In the genomic region with DNA sequence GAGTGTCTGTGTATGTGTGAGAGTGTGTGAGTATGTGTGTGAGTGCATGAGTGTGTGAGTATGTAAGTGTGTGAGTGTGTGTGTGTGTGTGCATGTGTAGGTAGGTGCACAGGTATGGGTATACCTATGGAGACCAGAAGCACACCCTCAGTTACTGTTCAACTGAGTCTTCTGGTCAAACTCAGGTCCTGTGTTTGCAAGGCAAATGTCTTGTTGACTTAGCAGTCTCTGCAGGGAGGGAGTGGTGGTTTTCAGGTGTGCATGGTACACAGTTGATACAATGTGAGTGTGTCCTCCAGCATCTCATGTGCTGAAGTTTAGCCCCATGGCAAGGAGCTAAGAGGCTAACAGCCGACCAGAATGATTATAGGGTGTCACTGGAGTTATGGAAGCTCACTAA, we compare ENCODE assay signal across 17 mouse cellular contexts.
A peak's percentile ranks its signal among the peaks of the same experiment; 100 is the strongest.
DNase-seq lines count a peak whose midpoint lies in the region; ATAC-seq and TF ChIP-seq lines count a peak whose summit lies in the region.
"Had no signal": no experiment of that assay in that cellular context is flagged by ENCODE, and none has a peak within 500 bp of the region (broad histone marks: within the 10 kb centered on the region; RNA-seq: fewer than 3 reads in every experiment).

No protein-coding gene starts in this region.

- H3K4me3 ChIP-seq in midbrain, embryonic 16.5 days (ENCODE audit: low read depth, low read length) = no peak overlapping the region
- H3K4me3 ChIP-seq in midbrain, embryonic 11.5 days (ENCODE audit: low read depth, low read length) = no peak overlapping the region
- no peak overlapping the region for H3K4me3 ChIP-seq in intestine, postnatal 0 days (ENCODE audit: low read depth, low read length)
- no peak overlapping the region for H3K4me3 ChIP-seq in stomach, embryonic 15.5 days (replicated peaks)
- no peak overlapping the region for H3K4me3 ChIP-seq in limb, embryonic 10.5 days
- no peak overlapping the region for H3K4me3 ChIP-seq in forebrain, embryonic 14.5 days (ENCODE audit: low read depth, low read length)
- H3K4me3 ChIP-seq: embryonic facial prominence, embryonic 10.5 days; forebrain, embryonic 13.5 days; gastrocnemius, adult 2 months; heart, embryonic 12.5 days; hindbrain, embryonic 10.5 days had no signal

- no peaks in the 10 kb centered on the region for H3K9me3 ChIP-seq in midbrain, embryonic 16.5 days (replicated peaks; ENCODE audit: control insufficient read depth, low read length, poor library complexity, severe bottlenecking)
- H3K9me3 ChIP-seq in midbrain, embryonic 11.5 days (ENCODE audit: control insufficient read depth, low read length) = no peaks in the 10 kb centered on the region
- H3K9me3 ChIP-seq in intestine, postnatal 0 days (ENCODE audit: control insufficient read depth) = no peaks in the 10 kb centered on the region
- H3K9me3 ChIP-seq in stomach, embryonic 15.5 days = no peaks in the 10 kb centered on the region
- no peaks in the 10 kb centered on the region for H3K9me3 ChIP-seq in limb, embryonic 10.5 days (replicated peaks)
- no peaks in the 10 kb centered on the region for H3K9me3 ChIP-seq in forebrain, embryonic 14.5 days (replicated peaks; ENCODE audit: control insufficient read depth, low read length)
- H3K9me3 ChIP-seq: embryonic facial prominence, embryonic 10.5 days; forebrain, embryonic 13.5 days; heart, embryonic 12.5 days; hindbrain, embryonic 10.5 days had no signal

- H3K27ac ChIP-seq in midbrain, embryonic 16.5 days (ENCODE audit: low read length) = 0 out of 2 replicates have a peak overlapping the region, but pooled peaks have one; percentile 6
- H3K27ac ChIP-seq in midbrain, embryonic 11.5 days (ENCODE audit: low read depth, low read length) = no peak overlapping the region
- peak overlapping the region; percentile 30; the same call in 1 of the 2 replicates for H3K27ac ChIP-seq in intestine, postnatal 0 days (ENCODE audit: low read depth, low read length)
- no peak overlapping the region; the same call in 1 of the 2 replicates for H3K27ac ChIP-seq in stomach, embryonic 15.5 days
- H3K27ac ChIP-seq in limb, embryonic 10.5 days = no peak overlapping the region
- H3K27ac ChIP-seq in forebrain, embryonic 14.5 days (ENCODE audit: low read depth, low read length) = no peak overlapping the region
- H3K27ac ChIP-seq: embryonic facial prominence, embryonic 10.5 days; forebrain, embryonic 13.5 days; gastrocnemius, adult 2 months had no signal

- ATAC-seq in midbrain, embryonic 16.5 days = no peak
- no peak for ATAC-seq in midbrain, embryonic 11.5 days (ENCODE audit: low FRiP score)
- ATAC-seq in intestine, postnatal 0 days = peak; percentile 31; the same call in 1 of the 2 replicates
- peak; percentile 51; the same call in 1 of the 2 replicates for ATAC-seq in stomach, embryonic 15.5 days (ENCODE audit: insufficient read depth, low FRiP score, low read depth)
- no peak for ATAC-seq in forebrain, embryonic 14.5 days
- ATAC-seq: forebrain, embryonic 13.5 days had no signal

- no peaks in the 10 kb centered on the region for H3K27me3 ChIP-seq in midbrain, embryonic 16.5 days (ENCODE audit: control insufficient read depth, insufficient read depth, low read depth, low read length)
- H3K27me3 ChIP-seq in midbrain, embryonic 11.5 days (ENCODE audit: control insufficient read depth, insufficient read depth, low read length) = no peaks in the 10 kb centered on the region; the same call in 1 of the 2 replicates
- no peaks in the 10 kb centered on the region for H3K27me3 ChIP-seq in intestine, postnatal 0 days (replicated peaks; ENCODE audit: control insufficient read depth, insufficient read depth, low read length)
- no peaks in the 10 kb centered on the region for H3K27me3 ChIP-seq in stomach, embryonic 15.5 days (replicated peaks)
- no peaks in the 10 kb centered on the region for H3K27me3 ChIP-seq in limb, embryonic 10.5 days (ENCODE audit: low read depth, poor library complexity, severe bottlenecking)
- no peaks in the 10 kb centered on the region for H3K27me3 ChIP-seq in forebrain, embryonic 14.5 days (replicated peaks; ENCODE audit: control insufficient read depth, insufficient read depth, low read length)
- H3K27me3 ChIP-seq: forebrain, embryonic 13.5 days; heart, embryonic 12.5 days had no signal

- H3K36me3 ChIP-seq in midbrain, embryonic 16.5 days (ENCODE audit: control insufficient read depth, insufficient read depth, low read length) = no peaks in the 10 kb centered on the region
- no peaks in the 10 kb centered on the region for H3K36me3 ChIP-seq in midbrain, embryonic 11.5 days (ENCODE audit: control insufficient read depth, insufficient read depth, low read length)
- no peaks in the 10 kb centered on the region for H3K36me3 ChIP-seq in intestine, postnatal 0 days (ENCODE audit: control insufficient read depth, insufficient read depth)
- H3K36me3 ChIP-seq in stomach, embryonic 15.5 days = no peaks in the 10 kb centered on the region
- H3K36me3 ChIP-seq in limb, embryonic 10.5 days = no peaks in the 10 kb centered on the region
- H3K36me3 ChIP-seq in forebrain, embryonic 14.5 days (ENCODE audit: control insufficient read depth, insufficient read depth, low read length) = no peaks in the 10 kb centered on the region
- H3K36me3 ChIP-seq: embryonic facial prominence, embryonic 10.5 days; heart, embryonic 12.5 days; hindbrain, embryonic 10.5 days had no signal

- TF ChIP-seq CTCF in intestine, postnatal 0 days (IDR thresholded peaks at IDR 0.05; ENCODE audit: low read depth) = no peak

- DNase-seq in midbrain, embryonic 11.5 days (ENCODE audit: low spot score, missing footprints) = no peak
- DNase-seq in adrenal gland, adult (ENCODE audit: inconsistent age in 2 of 2, low spot score in 1 of 2) = no peak
- DNase-seq in limb, embryonic 10.5 days (ENCODE audit: low spot score) = no peak
- no peak for DNase-seq in forebrain, embryonic 14.5 days (ENCODE audit: low spot score)
- DNase-seq: adrenal gland, adult 8-10 months; adrenal gland, postnatal 36 days; cerebellum, adult 2 months; cerebellum, postnatal 10 days; gastrocnemius, adult 2 months; gastrocnemius, postnatal 25 days had no signal

- H3K9ac ChIP-seq in midbrain, embryonic 16.5 days (ENCODE audit: low read depth, low read length) = no peak overlapping the region
- H3K9ac ChIP-seq in midbrain, embryonic 11.5 days (ENCODE audit: low read length) = no peak overlapping the region
- no peak overlapping the region for H3K9ac ChIP-seq in intestine, postnatal 0 days (ENCODE audit: low read depth, low read length)
- no peak overlapping the region for H3K9ac ChIP-seq in stomach, embryonic 15.5 days
- H3K9ac ChIP-seq in forebrain, embryonic 14.5 days (ENCODE audit: low read length) = no peak overlapping the region
- H3K9ac ChIP-seq: forebrain, embryonic 13.5 days; heart, embryonic 12.5 days had no signal

- whole genome bisulfite sequencing in midbrain, embryonic 16.5 days = 61% methylated on average over 1 of the region's 1 CpGs
- WGBS in midbrain, embryonic 11.5 days = 82% methylated on average over 1 of the region's 1 CpGs
- 38% methylated on average over 1 of the region's 1 CpGs for WGBS in intestine, postnatal 0 days
- WGBS in stomach, embryonic 15.5 days = 40% methylated on average over 1 of the region's 1 CpGs
- 58% methylated on average over 1 of the region's 1 CpGs for WGBS in limb, embryonic 10.5 days
- 63% methylated on average over 1 of the region's 1 CpGs for whole genome bisulfite sequencing in forebrain, embryonic 14.5 days

- peaks cover 20% of the 10 kb centered on the region for H3K4me1 ChIP-seq in midbrain, embryonic 16.5 days (ENCODE audit: control insufficient read depth, insufficient read depth, low read length)
- H3K4me1 ChIP-seq in midbrain, embryonic 11.5 days (ENCODE audit: control insufficient read depth, insufficient read depth, low read length) = peaks cover 14% of the 10 kb centered on the region
- H3K4me1 ChIP-seq in intestine, postnatal 0 days (replicated peaks; ENCODE audit: control insufficient read depth, insufficient read depth, low read length) = no peaks in the 10 kb centered on the region
- peaks cover 5% of the 10 kb centered on the region for H3K4me1 ChIP-seq in stomach, embryonic 15.5 days
- peaks cover 39% of the 10 kb centered on the region for H3K4me1 ChIP-seq in limb, embryonic 10.5 days
- H3K4me1 ChIP-seq in forebrain, embryonic 14.5 days (ENCODE audit: control insufficient read depth, insufficient read depth, low read length) = peaks cover 20% of the 10 kb centered on the region

- H3K4me2 ChIP-seq in midbrain, embryonic 16.5 days (ENCODE audit: low read length) = no peak overlapping the region
- no peak overlapping the region for H3K4me2 ChIP-seq in midbrain, embryonic 11.5 days
- H3K4me2 ChIP-seq in intestine, postnatal 0 days (replicated peaks; ENCODE audit: low read depth) = no peak overlapping the region
- H3K4me2 ChIP-seq in stomach, embryonic 15.5 days = no peak overlapping the region
- H3K4me2 ChIP-seq in forebrain, embryonic 14.5 days (ENCODE audit: low read length) = no peak overlapping the region
- H3K4me2 ChIP-seq: forebrain, embryonic 13.5 days; heart, embryonic 12.5 days had no signal

Comparison
In these comparisons a context has a peak if more than half of its experiments do, and no peak if none do; other contexts are left out.
1. H3K27ac ChIP-seq: peak in midbrain, embryonic 16.5 days (single experiment) and intestine, postnatal 0 days (single experiment); none in midbrain, embryonic 11.5 days (single experiment), stomach, embryonic 15.5 days (single experiment), limb, embryonic 10.5 days (single experiment) and forebrain, embryonic 14.5 days (single experiment).
2. ATAC-seq: peak in intestine, postnatal 0 days (single experiment) and stomach, embryonic 15.5 days (single experiment); none in midbrain, embryonic 16.5 days (single experiment), midbrain, embryonic 11.5 days (single experiment) and forebrain, embryonic 14.5 days (single experiment).